Mouse (Mus musculus) embryonic fibroblast, embryonic 13.5 days (primary cell): ENCODE results near the gene Madcam1.

Experiments used
- CTCF ChIP-seq: IDR thresholded peaks from 2 replicates; pipeline ENCODE4 v1.5.1; 2011; ENCODE audit warnings: mild to moderate bottlenecking, control low read depth, low read length, moderate library complexity, borderline replicate concordance; ENCODE audit not compliant: insufficient read depth
- POLR2A ChIP-seq: IDR thresholded peaks from 2 replicates; pipeline ENCODE4 v1.6.1; 2011; ENCODE audit warnings: low read depth, mild to moderate bottlenecking, control low read depth, low read length, moderate library complexity

DNA sequence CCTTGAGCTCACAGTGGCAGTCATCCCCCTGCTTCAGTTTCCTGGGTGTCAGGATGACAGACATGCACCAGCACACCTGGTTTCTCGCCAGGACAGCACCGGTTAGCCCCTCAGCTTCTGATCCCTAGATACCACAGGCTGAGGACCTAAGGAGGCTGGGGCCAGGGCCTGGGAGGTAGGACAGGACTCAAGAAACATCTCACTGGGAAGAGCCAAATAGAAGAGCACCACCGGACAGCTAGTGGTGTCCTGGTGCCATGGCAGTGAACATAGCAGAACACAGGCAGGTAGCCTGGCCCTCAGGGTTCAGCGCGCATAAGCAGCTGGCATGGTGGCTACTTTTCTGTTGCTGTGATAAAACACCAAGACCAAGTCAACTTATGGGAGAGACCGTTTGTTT is 34.1 kb downstream of the Madcam1 start:
- no peak for TF ChIP-seq CTCF
- TF ChIP-seq POLR2A: no peak
